Mouse (Mus musculus) liver, adult 2 months (tissue): ENCODE results near the gene Dcaf17. TPM values are rescaled to one million over a fixed set of nuclear protein-coding genes. Genes with fewer than 3 reads are reported as not detected.

Experiments
- DNase-seq: peaks from one replicate; pipeline ENCODE4 v3.0.0-alpha.2; 2011; ENCODE audit warnings: low read depth, low spot score; ENCODE audit errors: extremely low read depth
- H3K27ac ChIP-seq: fragments of 200-500 bp; replicated peaks from 2 replicates; pipeline ENCODE4 v1.5.1; 2012; ENCODE audit warnings: low read depth, mild to moderate bottlenecking, control low read depth, inconsistent platforms, low read length; ENCODE audit not compliant: insufficient read depth
- H3K27me3 ChIP-seq: fragments of 200-500 bp; 2 replicates; pipeline ENCODE4 v1.6.1; 2012; ENCODE audit warnings: mild to moderate bottlenecking, moderate library complexity, low read length, inconsistent platforms; ENCODE audit not compliant: control insufficient read depth, insufficient read depth
- H3K36me3 ChIP-seq: fragments of 200-500 bp; 2 replicates; pipeline ENCODE4 v1.6.1; 2012; ENCODE audit warnings: low read length, inconsistent platforms; ENCODE audit not compliant: control insufficient read depth, insufficient read depth
- H3K4me1 ChIP-seq: fragments of 200-500 bp; 2 replicates; pipeline ENCODE4 v1.6.1; 2011; ENCODE audit warnings: low read length; ENCODE audit not compliant: control insufficient read depth, insufficient read depth
- H3K4me3 ChIP-seq: fragments of 200-500 bp; 2 replicates; pipeline ENCODE4 v1.5.1; 2011; ENCODE audit warnings: low read depth, mild to moderate bottlenecking, control low read depth, low read length, moderate library complexity; ENCODE audit not compliant: insufficient read depth
- H3K79me2 ChIP-seq: fragments of 200-500 bp; 2 replicates; pipeline ENCODE4 v1.6.1; 2012; ENCODE audit warnings: inconsistent platforms, mild to moderate bottlenecking, low read length, moderate library complexity; ENCODE audit not compliant: control insufficient read depth, insufficient read depth
- H3K9ac ChIP-seq: fragments of 200-500 bp; 2 replicates; pipeline ENCODE4 v1.6.1; 2012; ENCODE audit warnings: low read depth, mild to moderate bottlenecking, control low read depth, inconsistent platforms, low read length
- CTCF ChIP-seq: fragments of 200-500 bp; IDR thresholded peaks from 2 replicates; pipeline ENCODE4 v1.5.1; 2011; ENCODE audit warnings: low read depth, low read length, control low read depth
- POLR2A ChIP-seq: fragments of 200-500 bp; IDR thresholded peaks from 2 replicates; pipeline ENCODE4 v1.6.1; 2011; ENCODE audit warnings: low read length, control low read depth; ENCODE audit not compliant: insufficient read depth; ENCODE audit errors: extremely low read depth
- WGBS: fragments of 180-500 bp; shearing (Covaris S2); methylation state at CpG from one replicate; pipeline ENCODE4 v1.1.7; 2018; 5-methylcytosine and 5-hydroxymethylcytosine counted together
- polyA plus RNA-seq: library from polyadenylated mRNA; depleted of rRNA; stranded (reverse); fragments of >200 nt; gene quantifications from 2 replicates; pipeline ENCODE4 v1.2.3, GENCODE M21; 2012
- total RNA-seq: library from RNA; depleted of rRNA; stranded (reverse); fragments of >200 nt; gene quantifications from 2 replicates; pipeline ENCODE4 v1.2.3, GENCODE M21; 2014

The Dcaf17 gene
- total and polyA plus RNA-seq, 2 experiments: 2.8 to 9.5 TPM

DNA sequence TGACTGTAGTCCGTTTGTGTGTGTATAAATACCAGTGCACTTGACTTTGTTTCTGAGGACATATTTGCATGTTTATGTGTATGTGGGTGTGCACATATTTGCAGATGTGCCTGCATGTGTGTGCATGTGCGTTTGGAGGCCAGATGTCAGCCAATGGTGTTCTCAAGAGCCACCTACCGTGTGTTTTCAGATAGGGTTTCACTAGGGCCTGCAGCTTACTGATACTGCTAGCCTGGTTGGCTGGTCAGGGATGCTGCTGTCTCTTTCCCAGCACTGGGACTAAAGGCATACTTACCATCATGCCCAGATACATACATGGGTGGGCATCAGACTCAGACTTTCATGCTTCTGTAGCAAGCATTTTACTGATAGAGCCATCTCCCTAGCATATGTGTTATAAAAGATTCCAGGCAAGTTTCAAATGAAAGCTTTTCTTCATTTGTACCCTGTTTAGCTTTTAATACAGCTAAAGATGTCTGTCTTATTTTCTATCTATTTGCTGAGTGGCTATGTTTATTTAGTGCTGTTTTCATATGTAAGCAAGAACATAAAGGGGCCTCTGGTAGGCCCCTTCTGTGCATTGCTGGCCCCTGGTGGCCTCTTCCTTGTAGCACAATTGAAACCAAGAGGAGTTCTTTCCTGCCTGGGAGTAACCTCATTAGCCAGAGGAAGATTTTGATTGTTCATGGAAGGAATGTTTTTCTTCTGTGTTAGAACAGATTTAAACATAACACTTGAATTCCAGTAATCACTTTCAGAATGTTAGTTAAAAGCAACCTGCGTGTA, 35.7 kb downstream of the Dcaf17 start:
- no peak for DNase-seq
- no peak overlapping the region for H3K4me3 ChIP-seq
- peaks cover 2% of the 10 kb centered on the region; the same call in 1 of the 2 replicates for H3K4me1 ChIP-seq
- H3K27me3 ChIP-seq: no peaks in the 10 kb centered on the region
- TF ChIP-seq POLR2A: no peak
- TF ChIP-seq CTCF: no peak
- WGBS: 96% methylated on average over 4 of the region's 4 CpGs
- no peak overlapping the region for H3K27ac ChIP-seq
- H3K36me3 ChIP-seq: peaks cover 52% of the 10 kb centered on the region
- H3K79me2 ChIP-seq: no peaks in the 10 kb centered on the region; the same call in 1 of the 2 replicates
- no peak overlapping the region for H3K9ac ChIP-seq

DNA sequence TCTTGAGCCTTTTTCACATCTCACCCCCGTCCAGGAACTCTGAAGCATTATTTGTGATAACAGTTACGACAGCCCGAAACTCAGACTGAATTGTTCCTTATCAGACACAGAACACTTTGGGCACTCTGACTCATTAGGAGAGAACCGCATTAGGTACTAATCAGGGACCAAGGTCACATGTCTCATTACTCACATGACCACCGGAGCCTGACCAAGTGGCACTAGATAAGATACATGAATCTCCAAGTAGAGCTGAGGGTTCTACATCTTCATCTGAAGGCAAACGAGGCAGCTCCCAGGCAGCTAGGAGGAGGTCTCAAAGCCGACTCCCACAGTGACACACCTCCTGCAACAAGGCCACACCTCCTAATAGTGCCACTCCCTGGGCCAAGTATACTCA, 41.0 kb downstream of the Dcaf17 start:
- peaks cover 28% of the 10 kb centered on the region for H3K36me3 ChIP-seq
- no peaks in the 10 kb centered on the region for H3K27me3 ChIP-seq
- no peak overlapping the region for H3K9ac ChIP-seq
- DNase-seq: no peak
- no peak overlapping the region for H3K4me3 ChIP-seq
- no peak overlapping the region for H3K27ac ChIP-seq
- TF ChIP-seq POLR2A (no peak), CTCF (no peak)
- 74% methylated on average over 7 of the region's 7 CpGs for WGBS
- H3K4me1 ChIP-seq: no peaks in the 10 kb centered on the region
- no peaks in the 10 kb centered on the region for H3K79me2 ChIP-seq

DNA sequence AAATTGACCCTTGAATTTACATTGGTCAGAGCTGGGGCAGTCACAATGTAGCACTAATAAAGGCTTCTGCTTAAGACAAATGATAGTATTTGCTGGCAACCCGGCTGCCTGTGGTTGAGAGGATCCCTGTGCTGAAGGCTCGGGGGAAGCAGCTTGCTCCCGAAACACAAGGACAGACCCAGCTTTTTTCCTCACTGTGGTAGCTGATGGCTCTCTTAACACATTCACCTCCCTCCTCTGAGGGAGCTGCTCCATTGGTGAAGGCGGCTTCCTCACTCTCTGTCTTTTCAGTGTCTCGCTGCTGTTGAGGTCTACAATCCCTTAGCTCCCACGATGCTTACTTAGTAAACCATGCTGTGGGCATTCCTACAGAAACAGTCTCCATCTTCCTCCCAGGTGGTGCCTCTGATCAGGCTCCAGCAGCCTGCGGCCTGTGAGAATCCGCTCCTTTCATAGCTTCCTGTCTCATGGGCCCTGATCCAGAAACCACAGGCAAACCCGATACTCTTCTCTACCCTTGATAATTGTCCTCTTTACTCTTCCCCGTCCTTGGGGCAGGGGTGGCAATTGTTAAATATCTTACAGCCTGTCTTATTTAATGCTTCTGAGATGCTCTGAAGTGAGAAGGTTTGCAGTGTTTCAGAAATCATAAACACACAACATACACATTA, 47.6 kb downstream of the Dcaf17 start:
- no peak overlapping the region for H3K27ac ChIP-seq
- H3K4me1 ChIP-seq: no peaks in the 10 kb centered on the region
- TF ChIP-seq POLR2A (no peak), CTCF (no peak)
- WGBS: 88% methylated on average over 10 of the region's 10 CpGs
- no peak for DNase-seq
- no peaks in the 10 kb centered on the region for H3K79me2 ChIP-seq
- H3K9ac ChIP-seq: no peak overlapping the region
- H3K27me3 ChIP-seq: no peaks in the 10 kb centered on the region
- peaks cover 7% of the 10 kb centered on the region; the same call in 1 of the 2 replicates for H3K36me3 ChIP-seq
- H3K4me3 ChIP-seq: no peak overlapping the region

DNA sequence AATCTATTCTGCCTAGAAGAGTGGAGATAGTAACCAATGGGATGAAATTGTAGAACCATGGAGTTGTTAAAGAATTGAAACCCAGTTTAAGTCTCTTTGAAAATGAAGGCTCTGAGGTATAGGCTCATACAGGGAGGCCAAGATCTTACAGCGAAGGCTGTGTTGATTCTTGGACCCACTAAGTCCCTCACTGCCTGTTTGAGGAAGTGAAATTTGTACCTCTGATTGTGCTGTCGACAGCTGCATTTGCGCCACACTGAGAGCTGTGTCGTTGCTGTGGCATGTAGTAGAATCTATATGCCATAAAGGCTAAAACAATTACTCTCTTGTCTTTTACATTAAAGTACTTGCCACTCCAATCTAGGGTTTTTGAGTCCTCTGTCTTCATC, 48.2 kb downstream of the Dcaf17 start:
- H3K36me3 ChIP-seq: peaks cover 7% of the 10 kb centered on the region; the same call in 1 of the 2 replicates
- no peaks in the 10 kb centered on the region for H3K4me1 ChIP-seq
- 83% methylated on average over 4 of the region's 4 CpGs for WGBS
- H3K9ac ChIP-seq: no peak overlapping the region
- H3K27me3 ChIP-seq: no peaks in the 10 kb centered on the region
- no peak for DNase-seq
- TF ChIP-seq CTCF: no peak
- TF ChIP-seq POLR2A: no peak
- H3K79me2 ChIP-seq: no peaks in the 10 kb centered on the region
- no peak overlapping the region for H3K27ac ChIP-seq
- H3K4me3 ChIP-seq: no peak overlapping the region

DNA sequence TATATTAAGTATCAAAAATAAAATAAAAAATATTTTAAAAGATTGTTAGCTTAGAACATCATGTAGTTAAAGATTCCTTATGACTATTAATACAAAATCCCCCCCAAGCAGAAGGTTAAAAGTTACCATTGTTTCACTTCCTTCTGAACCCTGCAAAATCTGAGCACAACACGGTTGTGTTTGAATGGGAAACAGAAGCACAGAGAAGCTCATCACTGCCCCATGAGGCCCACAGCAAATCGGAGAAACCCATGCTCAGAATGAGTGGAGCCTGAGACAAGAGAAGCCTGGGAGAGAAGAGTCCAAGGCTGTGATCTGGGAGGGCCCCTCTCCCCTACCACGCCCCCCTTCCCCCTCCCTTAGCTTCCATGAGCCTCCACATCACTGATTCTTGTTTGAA, 49.6 kb downstream of the Dcaf17 start:
- Histone ChIP-seq H3K27me3 (no peaks in the 10 kb centered on the region), H3K9ac (no peak overlapping the region), H3K4me1 (no peaks in the 10 kb centered on the region), H3K27ac (no peak overlapping the region), H3K4me3 (no peak overlapping the region), H3K79me2 (no peaks in the 10 kb centered on the region), H3K36me3 (peaks cover 3% of the 10 kb centered on the region; the same call in 1 of the 2 replicates)
- DNase-seq: no peak
- TF ChIP-seq CTCF (no peak), POLR2A (no peak)
- 61% methylated on average over 3 of the region's 3 CpGs for WGBS
